Mouse (Mus musculus): ENCODE data around the gene Dnajc13.

Dnajc13 gene

GRCm38 (mm10) chr9:104282536-104282935 is 19.8 kb upstream of the Dnajc13 start:
- Histone ChIP-seq H3K36me3 (ENCODE audit: insufficient read depth, low read length) (no peaks in the 10 kb centered on the region), H3K4me3 (replicated peaks; ENCODE audit: low read length) (no peak overlapping the region), H3K27me3 (ENCODE audit: insufficient read depth, low read length) (peaks cover 16% of the 10 kb centered on the region), H3K9me3 (ENCODE audit: low read length) (no peaks in the 10 kb centered on the region), H3K4me1 (replicated peaks; ENCODE audit: low read depth, low read length) (peaks cover 10% of the 10 kb centered on the region)
- no peak for TF ChIP-seq CTCF (conservative IDR thresholded peaks at IDR 0.05; ENCODE audit: low read length)
- no peak for TF ChIP-seq NANOG (IDR thresholded peaks at IDR 0.05; ENCODE audit: borderline replicate concordance, low read length)
- TF ChIP-seq POU5F1 (IDR thresholded peaks at IDR 0.05; ENCODE audit: borderline replicate concordance, low read length), result no peak

- Histone ChIP-seq H3K27me3 (ENCODE audit: insufficient read depth, low read length) (peaks cover 16% of the 10 kb centered on the region), H3K9me3 (ENCODE audit: low read length) (no peaks in the 10 kb centered on the region), H3K4me3 (replicated peaks; ENCODE audit: low read length) (no peak overlapping the region), H3K36me3 (ENCODE audit: insufficient read depth, low read length) (no peaks in the 10 kb centered on the region), H3K4me1 (replicated peaks; ENCODE audit: low read depth, low read length) (peaks cover 16% of the 10 kb centered on the region)
- TF ChIP-seq NANOG (IDR thresholded peaks at IDR 0.05; ENCODE audit: borderline replicate concordance, low read length), result no peak
- no peak for TF ChIP-seq POU5F1 (IDR thresholded peaks at IDR 0.05; ENCODE audit: borderline replicate concordance, low read length)
- TF ChIP-seq CTCF (conservative IDR thresholded peaks at IDR 0.05; ENCODE audit: low read length), result no peak
Measured at GRCm38 (mm10) chr9:104281737-104282136, 19.0 kb upstream of the Dnajc13 start.

GRCm38 (mm10) chr9:104280725-104281495 is 18.2 kb upstream of the Dnajc13 start:
- Histone ChIP-seq H3K27me3 (ENCODE audit: insufficient read depth, low read length) (peaks cover 16% of the 10 kb centered on the region), H3K9me3 (ENCODE audit: low read length) (no peaks in the 10 kb centered on the region), H3K36me3 (ENCODE audit: insufficient read depth, low read length) (no peaks in the 10 kb centered on the region), H3K4me1 (replicated peaks; ENCODE audit: low read depth, low read length) (peaks cover 23% of the 10 kb centered on the region), H3K4me3 (replicated peaks; ENCODE audit: low read length) (no peak overlapping the region)
- TF ChIP-seq NANOG (IDR thresholded peaks at IDR 0.05; ENCODE audit: borderline replicate concordance, low read length) (no peak), CTCF (conservative IDR thresholded peaks at IDR 0.05; ENCODE audit: low read length) (no peak), POU5F1 (IDR thresholded peaks at IDR 0.05; ENCODE audit: borderline replicate concordance, low read length) (no peak)

GRCm38 (mm10) chr9:104277528-104278162 is 14.9 kb upstream of the Dnajc13 start:
- Histone ChIP-seq H3K27me3 (ENCODE audit: insufficient read depth, low read length) (peaks cover 26% of the 10 kb centered on the region), H3K4me3 (replicated peaks; ENCODE audit: low read length) (peak overlapping the region; percentile 35; the same call in 1 of the 2 replicates), H3K36me3 (ENCODE audit: insufficient read depth, low read length) (no peaks in the 10 kb centered on the region), H3K9me3 (ENCODE audit: low read length) (no peaks in the 10 kb centered on the region), H3K4me1 (replicated peaks; ENCODE audit: low read depth, low read length) (peaks cover 31% of the 10 kb centered on the region)
- TF ChIP-seq CTCF (conservative IDR thresholded peaks at IDR 0.05; ENCODE audit: low read length) (peak; percentile 63), POU5F1 (IDR thresholded peaks at IDR 0.05; ENCODE audit: borderline replicate concordance, low read length) (no peak), NANOG (IDR thresholded peaks at IDR 0.05; ENCODE audit: borderline replicate concordance, low read length) (no peak)

GRCm38 (mm10) chr9:104275084-104275785 is 12.5 kb upstream of the Dnajc13 start:
- no peaks in the 10 kb centered on the region for H3K9me3 ChIP-seq (ENCODE audit: low read length)

GRCm38 (mm10) chr9:104272057-104272456 is 9.3 kb upstream of the Dnajc13 start:
- peaks cover 23% of the 10 kb centered on the region for H3K4me1 ChIP-seq (replicated peaks; ENCODE audit: low read depth, low read length)
- no peaks in the 10 kb centered on the region for H3K9me3 ChIP-seq (ENCODE audit: low read length)
- H3K36me3 ChIP-seq (ENCODE audit: insufficient read depth, low read length), result no peaks in the 10 kb centered on the region
- no peak for TF ChIP-seq POU5F1 (IDR thresholded peaks at IDR 0.05; ENCODE audit: borderline replicate concordance, low read length)
- no peak for TF ChIP-seq NANOG (IDR thresholded peaks at IDR 0.05; ENCODE audit: borderline replicate concordance, low read length)
- no peak for TF ChIP-seq CTCF (conservative IDR thresholded peaks at IDR 0.05; ENCODE audit: low read length)
- H3K27me3 ChIP-seq (ENCODE audit: insufficient read depth, low read length), result peaks cover 11% of the 10 kb centered on the region; the same call in 1 of the 2 replicates
- no peak overlapping the region for H3K4me3 ChIP-seq (replicated peaks; ENCODE audit: low read length)

More at GRCm38 (mm10) chr9:104275084-104275785, 12.5 kb upstream of the Dnajc13 start:
- peaks cover 23% of the 10 kb centered on the region for H3K4me1 ChIP-seq (replicated peaks; ENCODE audit: low read depth, low read length)
- H3K4me3 ChIP-seq (replicated peaks; ENCODE audit: low read length), result no peak overlapping the region
- H3K36me3 ChIP-seq (ENCODE audit: insufficient read depth, low read length), result no peaks in the 10 kb centered on the region
- no peak for TF ChIP-seq CTCF (conservative IDR thresholded peaks at IDR 0.05; ENCODE audit: low read length)
- no peak for TF ChIP-seq NANOG (IDR thresholded peaks at IDR 0.05; ENCODE audit: borderline replicate concordance, low read length)
- no peak for TF ChIP-seq POU5F1 (IDR thresholded peaks at IDR 0.05; ENCODE audit: borderline replicate concordance, low read length)
- H3K27me3 ChIP-seq (ENCODE audit: insufficient read depth, low read length), result peaks cover 23% of the 10 kb centered on the region

GRCm38 (mm10) chr9:104271642-104272041 is 8.9 kb upstream of the Dnajc13 start:
- Histone ChIP-seq H3K27me3 (ENCODE audit: insufficient read depth, low read length) (peaks cover 11% of the 10 kb centered on the region; the same call in 1 of the 2 replicates), H3K4me1 (replicated peaks; ENCODE audit: low read depth, low read length) (peaks cover 19% of the 10 kb centered on the region), H3K36me3 (ENCODE audit: insufficient read depth, low read length) (no peaks in the 10 kb centered on the region), H3K9me3 (ENCODE audit: low read length) (no peaks in the 10 kb centered on the region), H3K4me3 (replicated peaks; ENCODE audit: low read length) (no peak overlapping the region)
- TF ChIP-seq POU5F1 (IDR thresholded peaks at IDR 0.05; ENCODE audit: borderline replicate concordance, low read length) (no peak), CTCF (conservative IDR thresholded peaks at IDR 0.05; ENCODE audit: low read length) (no peak), NANOG (IDR thresholded peaks at IDR 0.05; ENCODE audit: borderline replicate concordance, low read length) (no peak)

GRCm38 (mm10) chr9:104269944-104270343 is 7.2 kb upstream of the Dnajc13 start:
- no peaks in the 10 kb centered on the region for H3K9me3 ChIP-seq (ENCODE audit: low read length)
- no peak overlapping the region for H3K4me3 ChIP-seq (replicated peaks; ENCODE audit: low read length)
- peaks cover 4% of the 10 kb centered on the region for H3K4me1 ChIP-seq (replicated peaks; ENCODE audit: low read depth, low read length)
- TF ChIP-seq NANOG (IDR thresholded peaks at IDR 0.05; ENCODE audit: borderline replicate concordance, low read length), result no peak
- H3K36me3 ChIP-seq (ENCODE audit: insufficient read depth, low read length), result no peaks in the 10 kb centered on the region
- 0 out of 2 replicates have a peak, but pooled peaks cover 4% of the 10 kb centered on the region for H3K27me3 ChIP-seq (ENCODE audit: insufficient read depth, low read length)

Measured in E14TG2a.4 (cell line).